Comparison of ENCODE assay signal across 13 mouse cellular contexts in the genomic region with DNA sequence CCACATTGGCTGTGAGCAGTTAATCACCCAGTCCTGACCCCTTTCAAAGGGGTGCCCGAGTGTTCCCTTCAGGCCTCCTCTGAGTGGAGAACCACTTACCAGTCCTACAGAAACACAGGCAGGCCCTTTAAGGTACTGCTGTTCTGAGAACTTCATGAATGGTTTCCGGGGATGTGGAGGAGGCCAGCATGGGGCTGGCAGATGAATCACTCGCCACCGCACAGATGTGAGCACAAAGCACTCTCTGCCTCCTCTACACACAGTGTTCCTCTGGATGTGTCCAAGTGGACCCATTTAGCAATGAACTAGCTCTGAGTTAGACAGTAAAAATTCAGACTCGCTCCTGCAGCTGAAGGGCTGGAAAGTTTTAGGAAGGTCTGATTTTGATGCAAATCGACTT.
DNase-seq lines count a peak whose midpoint lies in the region.
"Had no signal": no experiment of that assay in that cellular context is flagged by ENCODE, and none has a peak within 500 bp of the region (broad histone marks: within the 10 kb centered on the region; RNA-seq: fewer than 3 reads in every experiment).

No protein-coding gene starts in this region.

- peak; percentile 22 for DNase-seq in embryo, embryonic 10.5 days (ENCODE audit: low spot score)
- DNase-seq in embryo, embryonic 9.5 days (ENCODE audit: extremely low spot score), result no peak
- peak; percentile 25 to 33 for DNase-seq in layer of hippocampus, adult 18-20 months (ENCODE audit: low spot score in 2 of 2)
- no peak for DNase-seq in layer of hippocampus, postnatal 25 days (ENCODE audit: extremely low spot score in 1 of 2, low spot score in 1 of 2)
- peak; percentile 66 to 76 for DNase-seq in right cerebral cortex, adult 2 months (ENCODE audit: low spot score in 2 of 2)
- no peak for DNase-seq in right cerebral cortex, postnatal 10 days (ENCODE audit: low spot score in 2 of 2)
- peak; percentile 60 to 86 for DNase-seq in right cerebral cortex, postnatal 36 days (ENCODE audit: low spot score in 2 of 2)
- no peak for DNase-seq in lung, postnatal 14 days
- DNase-seq: adrenal gland, adult 8-10 months; cerebellum, adult 2 months; gastrocnemius, postnatal 36 days; heart, postnatal 14 days; thymus, adult 2 months had no signal

Comparison
In these comparisons a context has a peak if more than half of its experiments do, and no peak if none do; other contexts are left out.
1. DNase-seq: peak in embryo, embryonic 10.5 days (single experiment), layer of hippocampus, adult 18-20 months (2 of 2), right cerebral cortex, adult 2 months (2 of 2) and right cerebral cortex, postnatal 36 days (2 of 2); none in embryo, embryonic 9.5 days (single experiment), layer of hippocampus, postnatal 25 days (0 of 2), right cerebral cortex, postnatal 10 days (0 of 2) and lung, postnatal 14 days (single experiment).